Mouse (Mus musculus) liver, embryonic 14.5 days (tissue): ENCODE measurements around the gene Peli1.

Source experiments
- CTCF ChIP-seq: IDR thresholded peaks from 2 replicates; pipeline ENCODE4 v1.5.1; 2016; ENCODE audit warnings: antibody characterized with exemption, low read depth, control low read depth
- EP300 ChIP-seq: IDR thresholded peaks from 2 replicates; pipeline ENCODE4 v1.6.1; 2016; ENCODE audit warnings: antibody characterized with exemption, low read depth

DNA sequence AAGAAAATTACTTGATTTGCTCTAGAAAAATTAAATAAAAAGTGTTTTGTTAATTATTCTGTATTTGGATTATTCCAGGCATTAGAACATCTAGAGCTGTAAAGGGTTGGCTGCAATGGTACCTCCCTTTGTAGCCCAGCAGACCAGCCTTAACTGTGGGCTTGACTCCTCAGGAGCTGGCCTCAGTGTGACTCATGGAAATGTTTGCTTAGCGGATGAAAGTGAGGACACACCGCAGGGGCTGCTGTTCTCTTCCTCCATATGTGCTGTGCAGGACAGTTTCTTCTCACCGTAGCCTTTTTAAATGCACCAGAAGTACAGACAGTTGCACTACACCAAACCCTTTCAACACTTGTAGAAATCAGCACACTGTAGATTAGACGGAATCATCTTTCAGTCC is 58.4 kb downstream of the Peli1 start:
- TF ChIP-seq CTCF (no peak), EP300 (no peak)
